Mouse (Mus musculus) left cerebral cortex, postnatal 10 days (tissue): Measurements from ENCODE around the gene Barhl2. TPM values are rescaled to one million over a fixed set of nuclear protein-coding genes. Genes with fewer than 3 reads are reported as not detected.

Source experiments
- DNase-seq, 2 experiments: peaks; one replicate each; pipeline ENCODE4 v3.0.0; 2021 to 2022; ENCODE audit warnings: low spot score in 2 of 2, mixed read lengths in 1 of 2; ENCODE audit errors: extremely low spot score in 1 of 2
- intact Hi-C: fragments of 180-260 bp; cut with DNase I; formaldehyde crosslinking; loops from one replicate; pipeline ENCODE4 v1.15.1; 2025
- total RNA-seq, 2 experiments: library from RNA; stranded (reverse); gene quantifications; 2 replicates each; pipeline ENCODE4 v1.2.3; 2021

Gene Barhl2
- total RNA-seq, 2 experiments from 2014 or later = 1.3 to 1.4 TPM

DNA sequence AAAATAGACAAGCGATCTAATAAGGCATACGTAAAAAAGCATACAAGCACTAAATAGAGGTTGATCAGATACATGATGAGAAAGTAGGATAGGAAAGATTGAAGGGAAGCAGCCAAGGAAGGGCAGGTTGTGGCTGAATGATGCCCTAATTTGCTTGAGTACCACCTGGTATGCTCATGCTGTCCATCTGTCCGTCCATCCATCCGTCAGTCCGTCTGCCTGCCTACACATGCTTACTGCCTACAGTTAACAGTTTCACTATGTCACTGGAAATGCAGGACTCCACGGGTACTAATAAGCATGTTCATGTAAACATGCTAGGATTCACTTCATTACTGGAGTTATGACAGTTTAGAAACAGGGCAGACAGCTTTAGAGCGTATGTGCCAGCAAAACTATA is 19.1 kb downstream of the Barhl2 start:
- intact Hi-C loops = no loop called here
- DNase-seq = no peak

GRCm38 (mm10) chr5:106426069-106426468 is 31.9 kb downstream of the Barhl2 start:
- intact Hi-C loops = no loop called here
- DNase-seq = no peak

DNA sequence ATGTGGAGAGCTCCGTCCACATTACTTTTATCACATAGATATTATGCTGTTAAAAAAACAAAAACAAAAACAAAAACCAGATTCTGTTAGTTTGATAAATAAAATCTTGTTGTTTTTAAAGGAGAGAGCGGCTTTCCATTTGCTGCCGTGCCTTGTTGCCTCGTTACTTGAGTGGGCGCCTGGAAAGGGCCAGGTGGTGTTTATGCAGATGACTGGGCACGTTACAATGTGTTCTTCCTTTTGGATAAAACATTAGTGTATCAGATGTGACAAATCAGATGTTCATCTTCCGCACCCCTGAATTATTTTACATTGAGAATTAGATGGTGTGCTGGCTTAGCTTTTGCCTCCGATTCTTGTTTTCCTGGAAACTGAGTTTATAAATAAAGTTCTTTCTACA is 37.1 kb downstream of the Barhl2 start:
- peak in 1 of 2 experiments; percentile 17 for DNase-seq
- intact Hi-C loops = no loop called here

DNA sequence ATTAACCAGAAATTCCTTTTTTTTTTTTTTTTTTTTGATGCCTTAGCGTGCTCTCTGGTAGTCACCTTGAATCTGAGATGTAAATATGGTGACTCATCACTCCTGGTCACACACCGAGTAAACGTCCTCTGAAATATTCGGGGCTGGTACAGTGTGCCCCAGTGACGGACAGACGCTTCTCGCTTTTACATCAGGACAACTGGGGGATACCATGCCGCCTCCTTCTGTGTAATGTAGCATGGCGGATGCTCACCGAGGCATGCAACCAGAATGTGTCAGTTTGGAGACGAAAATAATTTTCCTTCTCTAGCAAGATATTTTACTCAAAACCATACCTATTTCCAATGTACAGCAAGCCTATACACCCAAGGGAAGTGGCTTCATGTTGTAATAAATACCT is 37.6 kb downstream of the Barhl2 start:
- intact Hi-C loops = no loop called here
- no peak for DNase-seq

DNA sequence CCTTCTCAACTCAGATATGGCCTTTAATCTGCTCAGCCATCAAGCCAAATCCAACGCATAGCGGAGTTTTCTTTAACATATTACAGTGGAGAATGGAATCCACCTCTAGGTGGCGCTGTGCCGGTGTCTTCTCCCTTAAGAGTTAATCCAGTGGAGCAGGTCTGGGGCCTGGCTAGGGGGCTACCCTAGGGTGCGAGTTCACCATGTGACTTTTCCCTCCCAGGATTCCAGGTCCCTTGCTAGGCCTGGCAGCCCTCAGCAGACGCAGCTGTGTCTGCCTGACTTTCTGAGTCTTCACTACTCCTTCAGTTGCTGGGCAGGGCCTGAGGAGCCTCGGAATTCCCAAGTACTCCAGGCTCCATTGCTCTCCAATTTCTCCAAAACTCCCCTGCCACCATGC is 40.8 kb downstream of the Barhl2 start:
- intact Hi-C loops = no loop called here
- DNase-seq = peak; percentile 2 to 27

- intact Hi-C loops = no loop called here
- no peak for DNase-seq
Observed at GRCm38 (mm10) chr5:106416550-106416949, 41.4 kb downstream of the Barhl2 start.

DNA sequence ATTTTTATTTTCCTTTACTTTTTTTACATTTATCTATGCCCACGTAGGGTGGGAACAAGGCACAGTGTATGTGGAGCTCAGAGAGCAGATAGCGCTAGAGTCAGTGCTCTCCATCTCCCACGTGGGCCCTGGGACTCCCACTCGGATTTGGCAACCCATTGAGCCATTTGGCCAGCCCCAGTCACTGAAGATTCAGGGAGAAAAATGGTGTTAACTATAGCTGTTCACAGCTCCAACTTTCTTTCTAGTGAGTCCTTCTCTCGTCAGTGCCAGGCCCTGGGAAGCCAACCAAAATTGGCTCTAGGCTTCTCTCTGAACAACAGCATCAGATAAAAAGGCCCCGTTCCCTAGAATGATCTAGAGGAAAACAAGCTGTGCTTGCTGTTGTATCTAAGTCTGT is 42.2 kb downstream of the Barhl2 start:
- intact Hi-C loops = no loop called here
- DNase-seq = peak in 1 of 2 experiments; percentile 1

GRCm38 (mm10) chr5:106402761-106403160 is 55.2 kb downstream of the Barhl2 start:
- no peak for DNase-seq
- intact Hi-C loops = no loop called here

Other genes with a start within 250 kb of the Barhl2 start
- not detected for gene Gm17304, start 150.9 kb upstream of the Barhl2 start, total RNA-seq
- 10 to 100 TPM; 91.0 to 91.7 TPM for gene Zfp644, start 239.1 kb upstream of the Barhl2 start, total RNA-seq